Mouse (Mus musculus): ENCODE measurements around the gene Plcg2.

The Plcg2 gene

GRCm38 (mm10) chr8:117484731-117485130 lies 13.4 kb upstream of the Plcg2 start:
- no peak for DNase-seq (ENCODE audit: extremely low read depth, insufficient read length, low spot score)

- peak; percentile 32 for DNase-seq (ENCODE audit: extremely low read depth, insufficient read length, low spot score)
Observed at GRCm38 (mm10) chr8:117485316-117485715, 12.8 kb upstream of the Plcg2 start.

GRCm38 (mm10) chr8:117488246-117489005 lies 9.7 kb upstream of the Plcg2 start:
- DNase-seq (ENCODE audit: extremely low read depth, insufficient read length, low spot score), result peak; percentile 65

- DNase-seq (ENCODE audit: extremely low read depth, insufficient read length, low spot score), result no peak
Observed at GRCm38 (mm10) chr8:117493543-117493942, 4.5 kb upstream of the Plcg2 start.

GRCm38 (mm10) chr8:117494874-117495273 lies 3.2 kb upstream of the Plcg2 start:
- no peak for DNase-seq (ENCODE audit: extremely low read depth, insufficient read length, low spot score)

- peak; percentile 36 for DNase-seq (ENCODE audit: extremely low read depth, insufficient read length, low spot score)
Observed at GRCm38 (mm10) chr8:117498915-117499540, 937 bp downstream of the Plcg2 start.

GRCm38 (mm10) chr8:117500232-117500823 lies 2.2 kb downstream of the Plcg2 start:
- no peak for DNase-seq (ENCODE audit: extremely low read depth, insufficient read length, low spot score)

GRCm38 (mm10) chr8:117501323-117501722 lies 3.2 kb downstream of the Plcg2 start:
- no peak for DNase-seq (ENCODE audit: extremely low read depth, insufficient read length, low spot score)

GRCm38 (mm10) chr8:117503405-117504069 lies 5.4 kb downstream of the Plcg2 start:
- no peak for DNase-seq (ENCODE audit: extremely low read depth, insufficient read length, low spot score)

- no peak for DNase-seq (ENCODE audit: extremely low read depth, insufficient read length, low spot score)
Observed at GRCm38 (mm10) chr8:117507703-117508102, 9.6 kb downstream of the Plcg2 start.

GRCm38 (mm10) chr8:117516876-117517565 lies 18.9 kb downstream of the Plcg2 start:
- DNase-seq (ENCODE audit: extremely low read depth, insufficient read length, low spot score), result peak; percentile 53

- no peak for DNase-seq (ENCODE audit: extremely low read depth, insufficient read length, low spot score)
Observed at GRCm38 (mm10) chr8:117517861-117518260, 19.8 kb downstream of the Plcg2 start.

- DNase-seq (ENCODE audit: extremely low read depth, insufficient read length, low spot score), result no peak
Observed at GRCm38 (mm10) chr8:117518873-117519272, 20.8 kb downstream of the Plcg2 start.

- DNase-seq (ENCODE audit: extremely low read depth, insufficient read length, low spot score), result peak; percentile 45
Observed at GRCm38 (mm10) chr8:117526185-117526584, 28.1 kb downstream of the Plcg2 start.

- no peak for DNase-seq (ENCODE audit: extremely low read depth, insufficient read length, low spot score)
Observed at GRCm38 (mm10) chr8:117527983-117528382, 29.9 kb downstream of the Plcg2 start.

- no peak for DNase-seq (ENCODE audit: extremely low read depth, insufficient read length, low spot score)
Observed at GRCm38 (mm10) chr8:117529177-117529576, 31.1 kb downstream of the Plcg2 start.

- no peak for DNase-seq (ENCODE audit: extremely low read depth, insufficient read length, low spot score)
Observed at GRCm38 (mm10) chr8:117532381-117532972, 34.4 kb downstream of the Plcg2 start.

- no peak for DNase-seq (ENCODE audit: extremely low read depth, insufficient read length, low spot score)
Observed at GRCm38 (mm10) chr8:117536862-117537261, 38.8 kb downstream of the Plcg2 start.

GRCm38 (mm10) chr8:117537751-117538150 lies 39.7 kb downstream of the Plcg2 start:
- no peak for DNase-seq (ENCODE audit: extremely low read depth, insufficient read length, low spot score)

GRCm38 (mm10) chr8:117542951-117543350 lies 44.9 kb downstream of the Plcg2 start:
- DNase-seq (ENCODE audit: extremely low read depth, insufficient read length, low spot score), result no peak
